28 mouse cellular contexts compared by ENCODE assay signal in the genomic region with DNA sequence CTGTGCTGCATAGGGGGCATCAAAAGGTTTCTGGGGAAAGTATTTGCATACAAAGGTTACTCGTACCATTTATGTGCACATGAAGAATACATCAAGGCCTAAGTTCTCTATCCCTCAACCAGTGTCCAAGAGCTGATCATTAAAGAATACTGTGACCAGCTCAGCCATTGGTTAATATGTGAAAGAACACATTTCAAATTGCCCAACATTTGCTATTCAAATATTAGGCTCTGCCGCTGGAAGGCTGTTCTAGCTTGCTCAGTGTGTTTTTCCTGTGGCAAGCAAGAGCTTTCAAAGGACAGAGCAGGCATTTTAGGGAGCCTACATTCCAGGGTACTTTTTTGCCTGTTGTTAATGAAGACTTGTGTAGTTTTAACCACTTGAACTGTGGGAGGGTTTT.
DNase-seq lines count a peak whose midpoint lies in the region; ATAC-seq and TF ChIP-seq lines count a peak whose summit lies in the region.
"Had no signal": no experiment of that assay in that cellular context is flagged by ENCODE, and none has a peak within 500 bp of the region (broad histone marks: within the 10 kb centered on the region; RNA-seq: fewer than 3 reads in every experiment).

No protein-coding gene starts in this region.

- DNase-seq in liver, adult 2 months (ENCODE audit: extremely low read depth, low read depth, low spot score): peak; percentile 98
- DNase-seq in midbrain, embryonic 11.5 days (ENCODE audit: low spot score, missing footprints): no peak
- no peak for DNase-seq in midbrain, embryonic 10.5 days (ENCODE audit: low spot score)
- DNase-seq in gonadal fat pad, adult 2 months (ENCODE audit: low read depth): peak; percentile 9
- DNase-seq: adrenal gland, postnatal 10 days; adrenal gland, postnatal 36 days; B cell, adult 2 months; cerebellum, adult 18-20 months; cerebellum, adult 9-10 months; cerebellum, postnatal 14 days; forebrain, postnatal 0 days; gastrocnemius, adult 2 months; gastrocnemius, postnatal 14 days; heart, adult 18-20 months; heart, postnatal 10 days; heart, postnatal 36 days had no signal

- H3K27ac ChIP-seq in liver, adult 2 months (replicated peaks; ENCODE audit: insufficient read depth, low read depth, low read length): peak overlapping the region; percentile 93
- H3K27ac ChIP-seq in liver, embryonic 12.5 days: no peak overlapping the region
- no peak overlapping the region for H3K27ac ChIP-seq in midbrain, embryonic 11.5 days (ENCODE audit: low read depth, low read length)
- no peak overlapping the region for H3K27ac ChIP-seq in midbrain, embryonic 10.5 days (replicated peaks)
- H3K27ac ChIP-seq in neural tube, embryonic 15.5 days (replicated peaks): peak overlapping the region; percentile 20; the same call in 1 of the 2 replicates
- H3K27ac ChIP-seq in kidney, embryonic 15.5 days: no peak overlapping the region
- H3K27ac ChIP-seq: embryonic facial prominence, embryonic 12.5 days; embryonic facial prominence, embryonic 15.5 days; gastrocnemius, adult 2 months; heart, embryonic 15.5 days; hindbrain, embryonic 10.5 days; hindbrain, embryonic 15.5 days had no signal

- H3K27me3 ChIP-seq in liver, adult 2 months (ENCODE audit: control insufficient read depth, insufficient read depth, low read length): no peaks in the 10 kb centered on the region
- no peaks in the 10 kb centered on the region for H3K27me3 ChIP-seq in liver, embryonic 12.5 days (replicated peaks)
- H3K27me3 ChIP-seq in midbrain, embryonic 11.5 days (ENCODE audit: control insufficient read depth, insufficient read depth, low read length): no peaks in the 10 kb centered on the region
- H3K27me3 ChIP-seq in midbrain, embryonic 10.5 days (ENCODE audit: low read depth, poor library complexity, severe bottlenecking): no peaks in the 10 kb centered on the region
- no peaks in the 10 kb centered on the region for H3K27me3 ChIP-seq in neural tube, embryonic 15.5 days (replicated peaks)
- no peaks in the 10 kb centered on the region for H3K27me3 ChIP-seq in kidney, embryonic 15.5 days
- H3K27me3 ChIP-seq: CH12.LX; embryonic facial prominence, embryonic 12.5 days; embryonic facial prominence, embryonic 15.5 days; heart, embryonic 12.5 days; heart, embryonic 15.5 days; hindbrain, embryonic 15.5 days; Patski had no signal

- H3K9me3 ChIP-seq in liver, embryonic 12.5 days (replicated peaks): no peaks in the 10 kb centered on the region
- H3K9me3 ChIP-seq in midbrain, embryonic 11.5 days (ENCODE audit: control insufficient read depth, low read length): no peaks in the 10 kb centered on the region
- no peaks in the 10 kb centered on the region for H3K9me3 ChIP-seq in midbrain, embryonic 10.5 days (replicated peaks)
- no peaks in the 10 kb centered on the region for H3K9me3 ChIP-seq in neural tube, embryonic 15.5 days (replicated peaks)
- no peaks in the 10 kb centered on the region for H3K9me3 ChIP-seq in kidney, embryonic 15.5 days (replicated peaks)
- H3K9me3 ChIP-seq: embryonic facial prominence, embryonic 12.5 days; embryonic facial prominence, embryonic 15.5 days; heart, embryonic 12.5 days; heart, embryonic 15.5 days; hindbrain, embryonic 10.5 days; hindbrain, embryonic 15.5 days had no signal

- H3K4me3 ChIP-seq in liver, adult 2 months (ENCODE audit: insufficient read depth, low read depth, low read length): no peak overlapping the region
- H3K4me3 ChIP-seq in liver, embryonic 12.5 days: no peak overlapping the region
- H3K4me3 ChIP-seq in midbrain, embryonic 11.5 days (ENCODE audit: low read depth, low read length): no peak overlapping the region
- H3K4me3 ChIP-seq in midbrain, embryonic 10.5 days: no peak overlapping the region
- no peak overlapping the region for H3K4me3 ChIP-seq in neural tube, embryonic 15.5 days (replicated peaks)
- H3K4me3 ChIP-seq in kidney, embryonic 15.5 days (replicated peaks): no peak overlapping the region
- H3K4me3 ChIP-seq: embryonic facial prominence, embryonic 12.5 days; embryonic facial prominence, embryonic 15.5 days; gastrocnemius, adult 2 months; heart, embryonic 12.5 days; heart, embryonic 15.5 days; hindbrain, embryonic 10.5 days; hindbrain, embryonic 15.5 days had no signal

- no peaks in the 10 kb centered on the region for H3K79me2 ChIP-seq in liver, adult 2 months (ENCODE audit: control insufficient read depth, insufficient read depth, low read length)

- TF ChIP-seq CTCF in liver, adult 2 months (IDR thresholded peaks at IDR 0.05; ENCODE audit: low read depth, low read length): no peak

- 35% methylated on average over 2 of the region's 2 CpGs for WGBS in liver, adult 2 months
- WGBS in liver, embryonic 12.5 days (ENCODE audit: insufficient replicate concordance): 76% methylated on average over 2 of the region's 2 CpGs
- WGBS in midbrain, embryonic 11.5 days: 86% methylated on average over 2 of the region's 2 CpGs
- 90% methylated on average over 2 of the region's 2 CpGs for WGBS in midbrain, embryonic 10.5 days
- WGBS in neural tube, embryonic 15.5 days: 61% methylated on average over 2 of the region's 2 CpGs
- 88% methylated on average over 2 of the region's 2 CpGs for WGBS in kidney, embryonic 15.5 days

- no peak for ATAC-seq in liver, embryonic 12.5 days
- ATAC-seq in midbrain, embryonic 11.5 days (ENCODE audit: low FRiP score): 0 out of 2 replicates have a peak, but pooled peaks have one; percentile 19
- no peak for ATAC-seq in neural tube, embryonic 15.5 days (ENCODE audit: low FRiP score)
- no peak for ATAC-seq in kidney, embryonic 15.5 days (replicated peaks; ENCODE audit: low FRiP score)
- ATAC-seq: Patski had no signal

- H3K36me3 ChIP-seq in liver, adult 2 months (ENCODE audit: control insufficient read depth, insufficient read depth, low read length): no peaks in the 10 kb centered on the region
- H3K36me3 ChIP-seq in liver, embryonic 12.5 days: no peaks in the 10 kb centered on the region
- no peaks in the 10 kb centered on the region for H3K36me3 ChIP-seq in midbrain, embryonic 11.5 days (ENCODE audit: control insufficient read depth, insufficient read depth, low read length)
- no peaks in the 10 kb centered on the region for H3K36me3 ChIP-seq in midbrain, embryonic 10.5 days
- H3K36me3 ChIP-seq in neural tube, embryonic 15.5 days: no peaks in the 10 kb centered on the region
- H3K36me3 ChIP-seq in kidney, embryonic 15.5 days: no peaks in the 10 kb centered on the region
- H3K36me3 ChIP-seq: embryonic facial prominence, embryonic 12.5 days; embryonic facial prominence, embryonic 15.5 days; G1E; heart, embryonic 12.5 days; heart, embryonic 15.5 days; hindbrain, embryonic 10.5 days; hindbrain, embryonic 15.5 days had no signal

- peaks cover 8% of the 10 kb centered on the region for H3K4me1 ChIP-seq in liver, adult 2 months (ENCODE audit: control insufficient read depth, insufficient read depth, low read length)
- H3K4me1 ChIP-seq in liver, embryonic 12.5 days: no peaks in the 10 kb centered on the region
- H3K4me1 ChIP-seq in midbrain, embryonic 11.5 days (ENCODE audit: control insufficient read depth, insufficient read depth, low read length): no peaks in the 10 kb centered on the region
- H3K4me1 ChIP-seq in midbrain, embryonic 10.5 days: peaks cover 11% of the 10 kb centered on the region
- no peaks in the 10 kb centered on the region; the same call in 1 of the 2 replicates for H3K4me1 ChIP-seq in neural tube, embryonic 15.5 days
- peaks cover 4% of the 10 kb centered on the region; the same call in 1 of the 2 replicates for H3K4me1 ChIP-seq in kidney, embryonic 15.5 days
- H3K4me1 ChIP-seq: embryonic facial prominence, embryonic 12.5 days; hindbrain, embryonic 15.5 days had no signal

- no peak for TF ChIP-seq POLR2A in liver, adult 2 months (IDR thresholded peaks at IDR 0.05; ENCODE audit: extremely low read depth, insufficient read depth, low read length)

- H3K4me2 ChIP-seq in liver, embryonic 12.5 days: no peak overlapping the region
- no peak overlapping the region for H3K4me2 ChIP-seq in midbrain, embryonic 11.5 days
- H3K4me2 ChIP-seq in neural tube, embryonic 15.5 days: no peak overlapping the region
- no peak overlapping the region for H3K4me2 ChIP-seq in kidney, embryonic 15.5 days
- H3K4me2 ChIP-seq: embryonic facial prominence, embryonic 12.5 days; embryonic facial prominence, embryonic 15.5 days; heart, embryonic 12.5 days; heart, embryonic 15.5 days; hindbrain, embryonic 15.5 days had no signal

- no peak overlapping the region for H3K9ac ChIP-seq in liver, adult 2 months (ENCODE audit: low read depth, low read length)
- no peak overlapping the region for H3K9ac ChIP-seq in liver, embryonic 12.5 days
- no peak overlapping the region for H3K9ac ChIP-seq in midbrain, embryonic 11.5 days (ENCODE audit: low read length)
- H3K9ac ChIP-seq in neural tube, embryonic 15.5 days (replicated peaks): no peak overlapping the region
- no peak overlapping the region for H3K9ac ChIP-seq in kidney, embryonic 15.5 days
- H3K9ac ChIP-seq: embryonic facial prominence, embryonic 12.5 days; embryonic facial prominence, embryonic 15.5 days; forebrain, postnatal 0 days; heart, embryonic 12.5 days; heart, embryonic 15.5 days; hindbrain, embryonic 15.5 days had no signal

Comparison
In these comparisons a context has a peak if more than half of its experiments do, and no peak if none do; other contexts are left out.
1. H3K27ac ChIP-seq: peak in liver, adult 2 months (single experiment) and neural tube, embryonic 15.5 days (single experiment); none in liver, embryonic 12.5 days (single experiment), midbrain, embryonic 11.5 days (single experiment), midbrain, embryonic 10.5 days (single experiment) and kidney, embryonic 15.5 days (single experiment).
2. DNase-seq: peak in liver, adult 2 months (single experiment) and gonadal fat pad, adult 2 months (single experiment); none in midbrain, embryonic 11.5 days (single experiment) and midbrain, embryonic 10.5 days (single experiment).